Mouse (Mus musculus): Measurements from ENCODE around the gene Fstl4.
"Not testable (repeated sequence)": the region's sequence is repeated elsewhere in the genome, so short reads cannot be mapped to it uniquely, and the experiment has no call there.

Fstl4 gene

GRCm38 (mm10) chr11:53132406-53133035 lies 368.1 kb downstream of the Fstl4 start:
- DNase-seq (ENCODE audit: low read depth, low spot score) = no peak

- no peak for DNase-seq (ENCODE audit: low read depth, low spot score)
Measured at GRCm38 (mm10) chr11:53136371-53136770, 371.9 kb downstream of the Fstl4 start.

- DNase-seq (ENCODE audit: low read depth, low spot score) = no peak
Measured at GRCm38 (mm10) chr11:53137381-53137780, 372.9 kb downstream of the Fstl4 start.

- DNase-seq (ENCODE audit: low read depth, low spot score) = no peak
Measured at GRCm38 (mm10) chr11:53138212-53138611, 373.8 kb downstream of the Fstl4 start.

- no peak for DNase-seq (ENCODE audit: low read depth, low spot score)
Measured at GRCm38 (mm10) chr11:53139666-53140065, 375.2 kb downstream of the Fstl4 start.

GRCm38 (mm10) chr11:53140196-53140595 lies 375.8 kb downstream of the Fstl4 start:
- no peak for DNase-seq (ENCODE audit: low read depth, low spot score)

- DNase-seq (ENCODE audit: low read depth, low spot score) = no peak
Measured at GRCm38 (mm10) chr11:53140722-53141400, 376.4 kb downstream of the Fstl4 start.

GRCm38 (mm10) chr11:53143522-53143921 lies 379.1 kb downstream of the Fstl4 start:
- no peak for DNase-seq (ENCODE audit: low read depth, low spot score)

- DNase-seq (ENCODE audit: low read depth, low spot score) = no peak
Measured at GRCm38 (mm10) chr11:53144506-53144905, 380.1 kb downstream of the Fstl4 start.

GRCm38 (mm10) chr11:53146290-53146689 lies 381.9 kb downstream of the Fstl4 start:
- peak; percentile 20 for DNase-seq (ENCODE audit: low read depth, low spot score)

GRCm38 (mm10) chr11:53156463-53156862 lies 392.0 kb downstream of the Fstl4 start:
- DNase-seq (ENCODE audit: low read depth, low spot score) = no peak

GRCm38 (mm10) chr11:53157621-53158259 lies 393.3 kb downstream of the Fstl4 start:
- DNase-seq (ENCODE audit: low read depth, low spot score) = no peak

- DNase-seq (ENCODE audit: low read depth, low spot score) = no peak
Measured at GRCm38 (mm10) chr11:53162385-53162784, 398.0 kb downstream of the Fstl4 start.

- DNase-seq (ENCODE audit: low read depth, low spot score) = no peak
Measured at GRCm38 (mm10) chr11:53166478-53166877, 402.0 kb downstream of the Fstl4 start.

- DNase-seq (ENCODE audit: low read depth, low spot score) = no peak
Measured at GRCm38 (mm10) chr11:53182177-53182852, 417.9 kb downstream of the Fstl4 start.

GRCm38 (mm10) chr11:53182858-53183257 lies 418.4 kb downstream of the Fstl4 start:
- DNase-seq (ENCODE audit: low read depth, low spot score) = peak; percentile 7

- no peak for DNase-seq (ENCODE audit: low read depth, low spot score)
Measured at GRCm38 (mm10) chr11:53184046-53184445, 419.6 kb downstream of the Fstl4 start.

GRCm38 (mm10) chr11:53184698-53185097 lies 420.3 kb downstream of the Fstl4 start:
- DNase-seq (ENCODE audit: low read depth, low spot score) = no peak

- DNase-seq (ENCODE audit: low read depth, low spot score) = no peak
Measured at GRCm38 (mm10) chr11:53187427-53188140, 423.1 kb downstream of the Fstl4 start.

- not testable (repeated sequence) for DNase-seq (ENCODE audit: low read depth, low spot score)
Measured at GRCm38 (mm10) chr11:53196551-53196950, 432.1 kb downstream of the Fstl4 start.

- no peak for DNase-seq (ENCODE audit: low read depth, low spot score)
Measured at GRCm38 (mm10) chr11:53197111-53197510, 432.7 kb downstream of the Fstl4 start.

Measured in embryo, embryonic 11.5 days (tissue).